In the genomic region with DNA sequence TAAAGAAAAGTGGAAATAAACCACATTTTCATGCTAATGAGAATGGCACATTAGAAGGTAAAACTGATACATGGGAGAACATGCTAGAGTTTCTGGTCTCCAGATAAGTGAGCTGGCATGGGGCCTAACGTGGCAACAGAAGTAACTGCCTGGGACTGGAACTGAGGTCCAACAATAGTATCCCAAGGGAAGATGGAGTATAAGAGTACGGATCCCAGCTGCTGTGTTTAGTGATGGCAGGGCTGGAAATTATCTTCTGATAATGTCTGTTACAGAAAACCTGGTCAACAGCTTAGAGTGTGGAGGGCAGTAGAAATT, we compare ENCODE assay signal across 35 mouse cellular contexts. TPM values are rescaled to one million over a fixed set of nuclear protein-coding genes. Genes with fewer than 3 reads are reported as not detected.
DNase-seq lines count a peak whose midpoint lies in the region; ATAC-seq and TF ChIP-seq lines count a peak whose summit lies in the region.
"Had no signal": no experiment of that assay in that cellular context is flagged by ENCODE, and none has a peak within 500 bp of the region (broad histone marks: within the 10 kb centered on the region; RNA-seq: fewer than 3 reads in every experiment).

No protein-coding gene starts in this region.

- peak overlapping the region; percentile 31; the same call in 1 of the 2 replicates for H3K9ac ChIP-seq in kidney, embryonic 16.5 days (replicated peaks; ENCODE audit: low read length)
- H3K9ac ChIP-seq: forebrain, embryonic 13.5 days; heart, embryonic 13.5 days; hindbrain, embryonic 15.5 days; liver, embryonic 13.5 days had no signal

- intact Hi-C loops in left cerebral cortex, adult 2 months (cut with DNase I): loop anchor here (5.0 kb wide), 4 partner anchors 36 to 286 kb away; a partner anchor contains a TSS
- intact Hi-C loops in left cerebral cortex, postnatal 25 days (cut with DNase I): loop anchor here (5.0 kb wide), 2 partner anchors 216 to 286 kb away; a partner anchor contains a TSS

- H3K27me3 ChIP-seq in kidney, embryonic 16.5 days (ENCODE audit: insufficient read depth, low read length): no peaks in the 10 kb centered on the region
- H3K27me3 ChIP-seq: forebrain, embryonic 13.5 days; heart, embryonic 13.5 days; hindbrain, embryonic 15.5 days had no signal

- no peaks in the 10 kb centered on the region for H3K36me3 ChIP-seq in kidney, embryonic 16.5 days (ENCODE audit: insufficient read depth, low read length)
- H3K36me3 ChIP-seq: G1E; heart, embryonic 13.5 days; hindbrain, embryonic 10.5 days; hindbrain, embryonic 15.5 days; liver, embryonic 13.5 days had no signal

- peak overlapping the region; percentile 83 for H3K27ac ChIP-seq in kidney, embryonic 16.5 days (ENCODE audit: low read length)
- peak overlapping the region; percentile 9; the same call in 1 of the 2 replicates for H3K27ac ChIP-seq in left cerebral cortex, adult 2 months
- H3K27ac ChIP-seq: forebrain, embryonic 13.5 days; heart, embryonic 13.5 days; hindbrain, embryonic 10.5 days; hindbrain, embryonic 15.5 days; liver, embryonic 13.5 days had no signal

- 60% methylated on average over 2 of the region's 2 CpGs for WGBS in kidney, embryonic 16.5 days

- H3K9me3 ChIP-seq in kidney, embryonic 16.5 days (ENCODE audit: low read length): no peaks in the 10 kb centered on the region
- H3K9me3 ChIP-seq: forebrain, embryonic 13.5 days; G1E; heart, embryonic 13.5 days; hindbrain, embryonic 10.5 days; hindbrain, embryonic 15.5 days; liver, embryonic 13.5 days had no signal

- no peak for ATAC-seq in kidney, embryonic 16.5 days (ENCODE audit: low FRiP score, low TSS enrichment)
- ATAC-seq: forebrain, embryonic 13.5 days; inflammation-experienced regulatory T-cells, adult 6 months; midbrain, embryonic 16.5 days had no signal

- no peak overlapping the region for H3K4me3 ChIP-seq in kidney, embryonic 16.5 days (ENCODE audit: low read length)
- H3K4me3 ChIP-seq in left cerebral cortex, adult 2 months: no peak overlapping the region
- H3K4me3 ChIP-seq: forebrain, embryonic 13.5 days; heart, embryonic 13.5 days; hindbrain, embryonic 10.5 days; hindbrain, embryonic 15.5 days; liver, embryonic 13.5 days had no signal

- TF ChIP-seq CTCF in left cerebral cortex, adult 2 months (IDR thresholded peaks at IDR 0.05): no peak

- H3K4me1 ChIP-seq in kidney, embryonic 16.5 days (ENCODE audit: insufficient read depth, low read length): peaks cover 9% of the 10 kb centered on the region
- H3K4me1 ChIP-seq: forebrain, embryonic 13.5 days; hindbrain, embryonic 10.5 days; hindbrain, embryonic 15.5 days; liver, embryonic 13.5 days had no signal

- no peak overlapping the region for H3K4me2 ChIP-seq in kidney, embryonic 16.5 days (replicated peaks; ENCODE audit: low read depth, low read length)
- H3K4me2 ChIP-seq: forebrain, embryonic 13.5 days; heart, embryonic 13.5 days; hindbrain, embryonic 15.5 days; liver, embryonic 13.5 days; midbrain, embryonic 11.5 days had no signal

- DNase-seq in gastrocnemius, postnatal 10 days: peak; percentile 9
- DNase-seq in gastrocnemius, postnatal 25 days: no peak
- DNase-seq in kidney, adult 9 months: no peak
- DNase-seq in left cerebral cortex, adult 2 months (ENCODE audit: extremely low spot score in 1 of 2, low spot score in 2 of 2): no peak
- DNase-seq in left cerebral cortex, postnatal 25 days (ENCODE audit: low spot score in 2 of 2): no peak
- peak; percentile 45 for DNase-seq in right cerebral cortex, postnatal 4 days
- no peak for DNase-seq in right cerebral cortex, postnatal 36 days (ENCODE audit: low spot score in 2 of 2)
- DNase-seq: adrenal gland, postnatal 10 days; cerebellum, adult 8-10 months; cerebellum, postnatal 25 days; liver, embryonic 13.5 days; lung, adult 2 months; lung, postnatal 36 days; thymus, adult 2 months; thymus, postnatal 36 days had no signal

RNA-seq across cellular contexts. Expression of a gene that starts 2.7 kb away (rescaled TPM):
- under 1 TPM in 1 of 2 experiments, not detected in 1; 0.16 TPM for total RNA-seq in gastrocnemius, postnatal 10 days (2021)
- not detected for total RNA-seq in gastrocnemius, postnatal 25 days (2021)
- 0.10 TPM in 2 replicates for polyA plus RNA-seq in kidney, embryonic 16.5 days (2015; fragmentation: Nextera tagmentation; extraction: Ambion mirVana)
- 1 to 10 TPM; 1.7 to 2.5 TPM for total RNA-seq in left cerebral cortex, adult 2 months (2021)
- total RNA-seq in left cerebral cortex, postnatal 25 days (2021): 1 to 10 TPM in 1 of 2 experiments, under 1 TPM in 1; 0.87 to 2.2 TPM
- total RNA-seq: adrenal gland, postnatal 10 days; G1E; gastrocnemius, adult 18-20 months; gastrocnemius, postnatal 4 days; heart, adult 8-10 months; heart, postnatal 10 days; megakaryocyte, adult 5-6 weeks; neutrophil, adult 5-6 weeks had no signal
- polyA plus RNA-seq: embryonic facial prominence, embryonic 11.5 days; forebrain, embryonic 13.5 days; G1E; heart, embryonic 13.5 days; hindbrain, embryonic 10.5 days; inflammation-experienced regulatory T-cells, adult 6 months; large intestine, adult 2 months; limb, embryonic 14.5 days; liver, embryonic 13.5 days; lung, adult 2 months; midbrain, embryonic 11.5 days; neural tube, embryonic 11.5 days; small intestine, adult 2 months; thymus, adult 2 months had no signal

RNA-seq across cellular contexts. Expression of a gene that starts 9.5 kb away (rescaled TPM):
- total RNA-seq in gastrocnemius, postnatal 10 days (2021): 10 to 100 TPM; 17.5 to 22.0 TPM
- 10 to 100 TPM; 14.6 to 19.2 TPM for total RNA-seq in gastrocnemius, postnatal 25 days (2021)
- 5.2 and 7.3 TPM in 2 replicates for polyA plus RNA-seq in kidney, embryonic 16.5 days (2015; fragmentation: Nextera tagmentation; extraction: Ambion mirVana)
- total RNA-seq in left cerebral cortex, adult 2 months (2021): 10 to 100 TPM in 1 of 2 experiments, 1 to 10 TPM in 1; 9.8 to 11.2 TPM
- 10 to 100 TPM in 1 of 2 experiments, 1 to 10 TPM in 1; 9.6 to 11.4 TPM for total RNA-seq in left cerebral cortex, postnatal 25 days (2021)

RNA-seq across cellular contexts. Expression of a gene that starts 28.5 kb away (rescaled TPM):
- total RNA-seq in gastrocnemius, postnatal 10 days (2021): 10 to 100 TPM; 14.0 to 15.2 TPM
- 10 to 100 TPM; 12.6 to 14.1 TPM for total RNA-seq in gastrocnemius, postnatal 25 days (2021)
- polyA plus RNA-seq in kidney, embryonic 16.5 days (2015; fragmentation: Nextera tagmentation; extraction: Ambion mirVana): 20.0 and 21.3 TPM in 2 replicates
- total RNA-seq in left cerebral cortex, adult 2 months (2021): 10 to 100 TPM; 47.1 to 52.2 TPM
- total RNA-seq in left cerebral cortex, postnatal 25 days (2021): 10 to 100 TPM; 49.7 TPM

Comparison
In these comparisons a context has a peak if more than half of its experiments do, and no peak if none do; other contexts are left out.
1. DNase-seq: peak in gastrocnemius, postnatal 10 days (single experiment) and right cerebral cortex, postnatal 4 days (single experiment); none in gastrocnemius, postnatal 25 days (single experiment), kidney, adult 9 months (single experiment), left cerebral cortex, adult 2 months (0 of 2), left cerebral cortex, postnatal 25 days (0 of 2) and right cerebral cortex, postnatal 36 days (0 of 2).